9 mouse cellular contexts compared by ENCODE assay signal in genomic region chr5:114858582-114858981, GRCm38 (mm10). TPM values are rescaled to one million over a fixed set of nuclear protein-coding genes. Genes with fewer than 3 reads are reported as not detected.
DNase-seq lines count a peak whose midpoint lies in the region; TF ChIP-seq lines count a peak whose summit lies in the region.
"Had no signal": no experiment of that assay in that cellular context is flagged by ENCODE, and none has a peak within 500 bp of the region (broad histone marks: within the 10 kb centered on the region; RNA-seq: fewer than 3 reads in every experiment).

Gm9936 (minus strand) TSS chr5:114858682.

- H3K27me3 ChIP-seq in heart, embryonic 10.5 days (ENCODE audit: insufficient read depth, poor library complexity, severe bottlenecking): peaks cover 55% of the 10 kb centered on the region
- H3K27me3 ChIP-seq in E14TG2a.4 (ENCODE audit: insufficient read depth, low read length): peaks cover 46% of the 10 kb centered on the region
- peaks cover 22% of the 10 kb centered on the region for H3K27me3 ChIP-seq in hindbrain, embryonic 10.5 days (ENCODE audit: insufficient read depth, poor library complexity, severe bottlenecking)
- H3K27me3 ChIP-seq in midbrain, embryonic 10.5 days (ENCODE audit: low read depth, poor library complexity, severe bottlenecking): peaks cover 11% of the 10 kb centered on the region

- H3K4me3 ChIP-seq in heart, embryonic 10.5 days: peak within 1 kb of the TSS; percentile 49
- peak within 1 kb of the TSS; percentile 41; the same call in 1 of the 2 replicates for H3K4me3 ChIP-seq in E14TG2a.4 (replicated peaks; ENCODE audit: low read length)
- H3K4me3 ChIP-seq in hindbrain, embryonic 10.5 days: peak within 1 kb of the TSS; percentile 53
- H3K4me3 ChIP-seq in midbrain, embryonic 10.5 days: peak within 1 kb of the TSS; percentile 54

- peaks cover 7% of the 10 kb centered on the region; the same call in 1 of the 2 replicates for H3K4me1 ChIP-seq in heart, embryonic 10.5 days
- H3K4me1 ChIP-seq in E14TG2a.4 (replicated peaks; ENCODE audit: low read depth, low read length): peaks cover 19% of the 10 kb centered on the region
- H3K4me1 ChIP-seq in hindbrain, embryonic 10.5 days (replicated peaks): peaks cover 15% of the 10 kb centered on the region; the same call in 1 of the 2 replicates
- peaks cover 16% of the 10 kb centered on the region for H3K4me1 ChIP-seq in midbrain, embryonic 10.5 days

- 75% methylated on average over 12 of the region's 12 CpGs for WGBS in heart, embryonic 10.5 days
- 85% methylated on average over 12 of the region's 12 CpGs for WGBS in hindbrain, embryonic 10.5 days
- WGBS in midbrain, embryonic 10.5 days: 86% methylated on average over 12 of the region's 12 CpGs

- no peaks in the 10 kb centered on the region for H3K36me3 ChIP-seq in heart, embryonic 10.5 days
- no peaks in the 10 kb centered on the region for H3K36me3 ChIP-seq in E14TG2a.4 (ENCODE audit: insufficient read depth, low read length)
- no peaks in the 10 kb centered on the region for H3K36me3 ChIP-seq in hindbrain, embryonic 10.5 days
- no peaks in the 10 kb centered on the region for H3K36me3 ChIP-seq in midbrain, embryonic 10.5 days

- DNase-seq in heart, embryonic 10.5 days (ENCODE audit: low spot score): no peak
- DNase-seq in heart, postnatal 4 days: no peak
- DNase-seq in hindbrain, embryonic 10.5 days (ENCODE audit: low spot score): no peak
- DNase-seq in midbrain, embryonic 10.5 days (ENCODE audit: low spot score): no peak
- DNase-seq in thymus, postnatal 14 days: no peak
- no peak for DNase-seq in cerebellum, postnatal 36 days
- DNase-seq in frontal cortex, postnatal 14 days (ENCODE audit: low spot score in 2 of 2): no peak

- TF ChIP-seq CTCF in E14TG2a.4 (conservative IDR thresholded peaks at IDR 0.05; ENCODE audit: low read length): no peak

- H3K27ac ChIP-seq in heart, embryonic 10.5 days: peak within 1 kb of the TSS; percentile 38; the same call in 1 of the 2 replicates
- peak within 1 kb of the TSS; percentile 78 for H3K27ac ChIP-seq in hindbrain, embryonic 10.5 days
- peak within 1 kb of the TSS; percentile 55 for H3K27ac ChIP-seq in midbrain, embryonic 10.5 days (replicated peaks)

- H3K9me3 ChIP-seq in heart, embryonic 10.5 days: no peaks in the 10 kb centered on the region
- no peaks in the 10 kb centered on the region for H3K9me3 ChIP-seq in E14TG2a.4 (ENCODE audit: low read length)
- no peaks in the 10 kb centered on the region for H3K9me3 ChIP-seq in hindbrain, embryonic 10.5 days
- H3K9me3 ChIP-seq in midbrain, embryonic 10.5 days (replicated peaks): no peaks in the 10 kb centered on the region

RNA-seq across cellular contexts. Expression of gene Gm9936, which starts in this region (rescaled TPM):
- not detected in 2 replicates for polyA plus RNA-seq in heart, embryonic 10.5 days (2016; fragmentation: Nextera tagmentation; extraction: Ambion mirVana)
- not detected for total RNA-seq in heart, postnatal 4 days (2021)
- 0.26 and 0.33 TPM in 2 replicates for polyA plus RNA-seq in hindbrain, embryonic 10.5 days (2016; fragmentation: Nextera tagmentation; extraction: Ambion mirVana)
- 0.16 and 0.57 TPM in 2 replicates for polyA plus RNA-seq in midbrain, embryonic 10.5 days (2016; fragmentation: Nextera tagmentation; extraction: Ambion mirVana)
- polyA plus RNA-seq: spleen, adult 2 months had no signal
